Mouse (Mus musculus) megakaryocyte, embryonic 14.5 days (primary cell): ENCODE data around the gene Fam171a1.

Experiments used
- FLI1 ChIP-seq: IDR thresholded peaks from 2 replicates; pipeline ENCODE4 v1.6.1; 2012; ENCODE audit warnings: low read length, inconsistent platforms, mixed read lengths
- GATA1 ChIP-seq: IDR thresholded peaks from 3 replicates; pipeline ENCODE4 v1.6.1; 2012; ENCODE audit warnings: mixed read lengths, low read length, inconsistent platforms, borderline replicate concordance

GRCm38 (mm10) chr2:3089274-3089673, 24.8 kb upstream of the Fam171a1 start:
- TF ChIP-seq FLI1 (no peak), GATA1 (no peak)
